Mouse (Mus musculus): ENCODE measurements around the gene Asap3.

- TF ChIP-seq CTCF (IDR thresholded peaks at IDR 0.05; ENCODE audit: low read depth, low read length) (peak; percentile 44), POLR2A (IDR thresholded peaks at IDR 0.05; ENCODE audit: extremely low read depth, insufficient read depth, low read length) (no peak)
Measured at GRCm38 (mm10) chr4:136223549-136224239, 17.5 kb downstream of the Asap3 start.

Measured in liver, adult 2 months (tissue).